Mouse (Mus musculus): ENCODE measurements at regions not wholly inside any gene's neighbourhood (a gene's known extent, or its start where the extent isn't known, plus 50 kb on each side); places are given as distances from the start of the nearest gene placed in this dataset.

DNA sequence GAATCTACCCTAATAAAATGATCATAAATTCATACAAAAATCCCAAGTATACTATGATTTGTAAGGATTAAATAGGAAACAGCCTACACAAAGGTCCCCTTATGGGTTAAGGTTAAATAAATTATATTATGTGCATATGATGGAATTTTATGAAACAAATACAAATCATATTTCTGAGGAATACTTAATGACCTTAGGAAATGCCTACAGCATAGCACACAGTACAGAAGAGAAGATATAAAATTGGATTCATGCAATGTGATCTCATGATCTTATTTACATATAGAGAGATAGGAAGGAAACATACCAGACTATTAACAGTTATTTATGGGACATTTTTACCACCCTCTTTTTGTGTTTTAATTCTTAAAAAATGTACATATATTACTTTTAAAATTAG is 227.7 kb downstream of the Emp1 start:
- H3K36me3 ChIP-seq (ENCODE audit: control insufficient read depth, insufficient read depth, low read length) = no peaks in the 10 kb centered on the region
- no peak for TF ChIP-seq POLR2A (IDR thresholded peaks at IDR 0.05; ENCODE audit: low read depth, low read length)
- no peak for TF ChIP-seq CTCF (IDR thresholded peaks at IDR 0.05; ENCODE audit: extremely low read depth, insufficient read depth, insufficient read length, insufficient replicate concordance)
- no peaks in the 10 kb centered on the region for H3K27me3 ChIP-seq (ENCODE audit: control insufficient read depth, insufficient read depth, low read length)
- H3K4me3 ChIP-seq (ENCODE audit: extremely low read depth, insufficient read depth, insufficient read length) = no peak overlapping the region
- no peak for DNase-seq (ENCODE audit: low read depth in 1 of 2, low spot score in 2 of 2)
- no peaks in the 10 kb centered on the region for H3K4me1 ChIP-seq (ENCODE audit: control insufficient read depth, insufficient read depth, insufficient read length)
- no peak overlapping the region for H3K27ac ChIP-seq (ENCODE audit: insufficient read depth, low read length)

GRCm38 (mm10) chr6:135591085-135591484 is 228.7 kb downstream of the Emp1 start:
- WGBS = 89% methylated on average over 9 of the region's 9 CpGs
- Histone ChIP-seq H3K27ac (ENCODE audit: insufficient read depth, low read length) (no peak overlapping the region), H3K4me1 (ENCODE audit: control insufficient read depth, insufficient read depth, insufficient read length) (no peaks in the 10 kb centered on the region), H3K4me3 (ENCODE audit: extremely low read depth, insufficient read depth, insufficient read length) (no peak overlapping the region), H3K36me3 (ENCODE audit: control insufficient read depth, insufficient read depth, low read length) (no peaks in the 10 kb centered on the region), H3K27me3 (ENCODE audit: control insufficient read depth, insufficient read depth, low read length) (no peaks in the 10 kb centered on the region)
- DNase-seq (ENCODE audit: low read depth in 1 of 2, low spot score in 2 of 2) = no peak
- TF ChIP-seq POLR2A (IDR thresholded peaks at IDR 0.05; ENCODE audit: low read depth, low read length) (no peak), CTCF (IDR thresholded peaks at IDR 0.05; ENCODE audit: extremely low read depth, insufficient read depth, insufficient read length, insufficient replicate concordance) (no peak)

DNA sequence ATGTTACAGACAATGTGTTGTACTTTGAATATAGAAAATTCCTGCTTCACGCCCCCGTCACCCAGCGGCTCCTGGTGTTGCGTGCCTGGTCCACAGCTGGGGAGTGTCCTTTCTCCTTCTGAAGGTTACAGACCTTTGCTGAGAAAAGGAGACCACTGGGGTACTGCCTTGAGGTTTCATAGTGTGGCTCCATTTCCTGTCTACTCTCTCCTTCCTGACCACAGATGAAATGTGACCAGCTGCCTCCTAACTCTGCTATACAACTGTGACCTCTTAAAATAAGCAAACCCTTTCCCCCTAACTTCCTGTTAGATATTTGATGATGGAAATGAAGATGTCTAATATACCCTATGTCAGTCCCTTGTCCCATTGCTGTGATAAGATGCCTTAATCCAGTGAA is 234.0 kb downstream of the Emp1 start:
- Histone ChIP-seq H3K4me1 (ENCODE audit: control insufficient read depth, insufficient read depth, insufficient read length) (no peaks in the 10 kb centered on the region), H3K36me3 (ENCODE audit: control insufficient read depth, insufficient read depth, low read length) (no peaks in the 10 kb centered on the region), H3K4me3 (ENCODE audit: extremely low read depth, insufficient read depth, insufficient read length) (no peak overlapping the region), H3K27me3 (ENCODE audit: control insufficient read depth, insufficient read depth, low read length) (no peaks in the 10 kb centered on the region), H3K27ac (ENCODE audit: insufficient read depth, low read length) (no peak overlapping the region)
- 23% methylated on average over 4 of the region's 4 CpGs for WGBS
- no peak for TF ChIP-seq POLR2A (IDR thresholded peaks at IDR 0.05; ENCODE audit: low read depth, low read length)
- no peak for TF ChIP-seq CTCF (IDR thresholded peaks at IDR 0.05; ENCODE audit: extremely low read depth, insufficient read depth, insufficient read length, insufficient replicate concordance)
- no peak for DNase-seq (ENCODE audit: low read depth in 1 of 2, low spot score in 2 of 2)

DNA sequence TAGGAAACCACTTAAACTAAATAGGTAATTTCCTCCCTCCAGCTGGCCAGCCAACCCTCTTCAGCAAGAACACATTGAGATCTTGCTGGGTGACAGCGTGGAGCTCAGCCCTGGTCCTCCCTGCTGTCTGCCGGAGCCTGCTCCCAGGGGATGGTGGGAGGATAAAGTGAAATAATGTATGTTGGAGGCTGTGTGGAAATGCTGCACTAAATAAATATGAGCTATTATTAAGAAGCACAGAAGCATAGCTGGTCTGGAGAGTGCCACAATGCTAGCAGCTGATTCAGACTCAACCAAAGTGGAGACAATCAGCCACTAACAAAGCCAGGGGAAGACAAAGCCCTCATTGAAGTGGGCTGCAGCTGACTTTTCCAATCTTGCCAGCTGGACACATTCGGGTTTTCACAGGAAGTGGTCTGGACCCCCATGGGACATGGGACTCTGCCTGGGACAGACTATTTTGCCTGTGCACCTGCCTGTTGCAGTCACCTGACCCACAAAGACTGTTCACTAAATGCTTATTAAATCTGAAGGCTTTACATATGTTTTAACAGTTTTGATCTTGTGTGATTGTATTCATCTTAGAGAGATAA is 248.3 kb downstream of the Emp1 start:
- DNase-seq (ENCODE audit: low read depth in 1 of 2, low spot score in 2 of 2) = no peak
- H3K27ac ChIP-seq (ENCODE audit: insufficient read depth, low read length) = no peak overlapping the region
- H3K4me1 ChIP-seq (ENCODE audit: control insufficient read depth, insufficient read depth, insufficient read length) = no peaks in the 10 kb centered on the region
- no peaks in the 10 kb centered on the region for H3K36me3 ChIP-seq (ENCODE audit: control insufficient read depth, insufficient read depth, low read length)
- H3K4me3 ChIP-seq (ENCODE audit: extremely low read depth, insufficient read depth, insufficient read length) = no peak overlapping the region
- TF ChIP-seq POLR2A (IDR thresholded peaks at IDR 0.05; ENCODE audit: low read depth, low read length) (no peak), CTCF (IDR thresholded peaks at IDR 0.05; ENCODE audit: extremely low read depth, insufficient read depth, insufficient read length, insufficient replicate concordance) (no peak)
- no peaks in the 10 kb centered on the region for H3K27me3 ChIP-seq (ENCODE audit: control insufficient read depth, insufficient read depth, low read length)
- 47% methylated on average over 3 of the region's 3 CpGs for WGBS

- H3K27ac ChIP-seq (ENCODE audit: insufficient read depth, low read length) = no peak overlapping the region
- no peak for DNase-seq (ENCODE audit: low read depth in 1 of 2, low spot score in 2 of 2)
- no peaks in the 10 kb centered on the region for H3K4me1 ChIP-seq (ENCODE audit: control insufficient read depth, insufficient read depth, insufficient read length)
- H3K36me3 ChIP-seq (ENCODE audit: control insufficient read depth, insufficient read depth, low read length) = no peaks in the 10 kb centered on the region
- no peaks in the 10 kb centered on the region for H3K27me3 ChIP-seq (ENCODE audit: control insufficient read depth, insufficient read depth, low read length)
- H3K4me3 ChIP-seq (ENCODE audit: extremely low read depth, insufficient read depth, insufficient read length) = no peak overlapping the region
- 89% methylated on average over 4 of the region's 4 CpGs for WGBS
- TF ChIP-seq POLR2A (IDR thresholded peaks at IDR 0.05; ENCODE audit: low read depth, low read length) = no peak
- no peak for TF ChIP-seq CTCF (IDR thresholded peaks at IDR 0.05; ENCODE audit: extremely low read depth, insufficient read depth, insufficient read length, insufficient replicate concordance)
These were observed 265.6 kb downstream of the Emp1 start for GRCm38 (mm10) chr6:135627928-135628327.

GRCm38 (mm10) chr6:135629236-135629635 is 266.9 kb downstream of the Emp1 start:
- 60% methylated on average over 3 of the region's 3 CpGs for WGBS
- Histone ChIP-seq H3K4me3 (ENCODE audit: extremely low read depth, insufficient read depth, insufficient read length) (no peak overlapping the region), H3K36me3 (ENCODE audit: control insufficient read depth, insufficient read depth, low read length) (no peaks in the 10 kb centered on the region), H3K27me3 (ENCODE audit: control insufficient read depth, insufficient read depth, low read length) (no peaks in the 10 kb centered on the region), H3K4me1 (ENCODE audit: control insufficient read depth, insufficient read depth, insufficient read length) (no peaks in the 10 kb centered on the region), H3K27ac (ENCODE audit: insufficient read depth, low read length) (no peak overlapping the region)
- no peak for DNase-seq (ENCODE audit: low read depth in 1 of 2, low spot score in 2 of 2)
- TF ChIP-seq CTCF (IDR thresholded peaks at IDR 0.05; ENCODE audit: extremely low read depth, insufficient read depth, insufficient read length, insufficient replicate concordance) = no peak
- no peak for TF ChIP-seq POLR2A (IDR thresholded peaks at IDR 0.05; ENCODE audit: low read depth, low read length)

GRCm38 (mm10) chr6:135632671-135633070 is 270.3 kb downstream of the Emp1 start:
- 86% methylated on average over 5 of the region's 5 CpGs for WGBS
- Histone ChIP-seq H3K4me1 (ENCODE audit: control insufficient read depth, insufficient read depth, insufficient read length) (no peaks in the 10 kb centered on the region), H3K4me3 (ENCODE audit: extremely low read depth, insufficient read depth, insufficient read length) (no peak overlapping the region), H3K36me3 (ENCODE audit: control insufficient read depth, insufficient read depth, low read length) (no peaks in the 10 kb centered on the region), H3K27ac (ENCODE audit: insufficient read depth, low read length) (no peak overlapping the region), H3K27me3 (ENCODE audit: control insufficient read depth, insufficient read depth, low read length) (no peaks in the 10 kb centered on the region)
- TF ChIP-seq CTCF (IDR thresholded peaks at IDR 0.05; ENCODE audit: extremely low read depth, insufficient read depth, insufficient read length, insufficient replicate concordance) (no peak), POLR2A (IDR thresholded peaks at IDR 0.05; ENCODE audit: low read depth, low read length) (no peak)
- DNase-seq (ENCODE audit: low read depth in 1 of 2, low spot score in 2 of 2) = no peak

Data from spleen, adult 2 months (tissue).